Mouse (Mus musculus): ENCODE data around the gene Gm4513.
"Not testable (repeated sequence)": the region's sequence is repeated elsewhere in the genome, so short reads cannot be mapped to it uniquely, and the experiment has no call there.

Gene Gm4513

GRCm38 (mm10) chr7:20598921-20599320 lies at the start of gene Gm4513:
TSS of gene Gm4513 (minus strand) at chr7:20599021.
- not testable (repeated sequence) for DNase-seq (ENCODE audit: inconsistent ontology term)

GRCm38 (mm10) chr7:20576141-20576540 lies 22.7 kb downstream of the Gm4513 start, which contains the start of gene Gm4141:
TSS of gene Gm4141 (minus strand) at chr7:20576241.
- not testable (repeated sequence) for DNase-seq (ENCODE audit: inconsistent ontology term)

DNA sequence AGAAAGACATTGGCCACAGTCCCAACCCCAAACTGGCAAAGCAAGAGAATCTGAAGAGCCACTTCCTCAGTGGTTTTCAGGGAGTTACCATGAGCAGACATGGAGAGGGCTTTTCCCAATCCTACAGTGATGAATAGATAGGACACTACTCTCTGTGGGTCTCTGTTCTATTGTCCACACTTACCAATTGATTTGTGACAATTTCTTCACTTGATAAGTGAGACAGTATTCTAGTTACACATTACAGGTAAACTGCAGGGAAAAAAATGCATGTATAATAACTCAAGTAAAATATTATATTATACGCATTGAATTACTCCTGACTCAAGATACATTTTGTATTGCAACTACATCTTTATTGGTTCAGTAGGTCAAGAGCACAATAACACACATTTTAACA lies 53.2 kb downstream of the Gm4513 start, which contains the start of gene Gm5726:
Gene Gm5726, minus strand, starts transcription at position 101 of the 400 bp plus-strand sequence.
- DNase-seq (ENCODE audit: inconsistent ontology term): not testable (repeated sequence)
